Mouse (Mus musculus) fat pad, adult 2 months (tissue): ENCODE results near the gene Iqcn.

Experiments
- DNase-seq: peaks from one replicate; pipeline ENCODE4 v3.0.0-alpha.2; 2011; ENCODE audit warnings: low read depth, low spot score; ENCODE audit errors: extremely low read depth

The Iqcn gene

DNA sequence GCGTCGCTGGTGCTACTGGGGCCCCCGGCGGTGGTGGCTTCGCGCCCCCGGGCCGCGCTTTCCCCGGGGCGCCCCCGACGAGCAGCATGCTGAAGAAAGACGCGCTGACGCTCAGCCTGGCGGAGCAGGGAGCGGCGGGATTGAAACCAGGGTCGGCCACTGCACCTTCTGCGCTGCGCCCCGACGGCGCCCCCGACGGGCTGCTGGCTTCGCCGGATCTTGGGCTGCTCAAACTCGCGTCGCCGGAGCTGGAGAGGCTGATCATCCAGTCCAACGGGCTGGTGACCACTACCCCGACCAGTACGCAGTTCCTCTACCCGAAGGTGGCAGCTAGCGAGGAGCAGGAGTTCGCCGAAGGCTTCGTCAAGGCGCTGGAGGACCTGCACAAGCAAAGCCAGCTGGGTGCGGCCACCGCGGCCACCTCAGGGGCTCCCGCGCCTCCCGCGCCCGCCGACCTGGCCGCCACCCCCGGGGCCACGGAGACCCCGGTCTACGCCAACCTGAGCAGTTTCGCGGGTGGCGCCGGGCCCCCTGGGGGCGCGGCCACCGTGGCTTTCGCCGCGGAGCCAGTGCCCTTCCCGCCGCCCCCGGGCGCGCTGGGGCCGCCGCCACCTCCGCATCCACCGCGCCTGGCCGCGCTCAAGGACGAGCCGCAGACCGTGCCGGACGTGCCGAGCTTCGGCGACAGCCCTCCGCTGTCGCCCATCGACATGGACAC is 4.0 kb upstream of the Iqcn start:
- DNase-seq: no peak

DNA sequence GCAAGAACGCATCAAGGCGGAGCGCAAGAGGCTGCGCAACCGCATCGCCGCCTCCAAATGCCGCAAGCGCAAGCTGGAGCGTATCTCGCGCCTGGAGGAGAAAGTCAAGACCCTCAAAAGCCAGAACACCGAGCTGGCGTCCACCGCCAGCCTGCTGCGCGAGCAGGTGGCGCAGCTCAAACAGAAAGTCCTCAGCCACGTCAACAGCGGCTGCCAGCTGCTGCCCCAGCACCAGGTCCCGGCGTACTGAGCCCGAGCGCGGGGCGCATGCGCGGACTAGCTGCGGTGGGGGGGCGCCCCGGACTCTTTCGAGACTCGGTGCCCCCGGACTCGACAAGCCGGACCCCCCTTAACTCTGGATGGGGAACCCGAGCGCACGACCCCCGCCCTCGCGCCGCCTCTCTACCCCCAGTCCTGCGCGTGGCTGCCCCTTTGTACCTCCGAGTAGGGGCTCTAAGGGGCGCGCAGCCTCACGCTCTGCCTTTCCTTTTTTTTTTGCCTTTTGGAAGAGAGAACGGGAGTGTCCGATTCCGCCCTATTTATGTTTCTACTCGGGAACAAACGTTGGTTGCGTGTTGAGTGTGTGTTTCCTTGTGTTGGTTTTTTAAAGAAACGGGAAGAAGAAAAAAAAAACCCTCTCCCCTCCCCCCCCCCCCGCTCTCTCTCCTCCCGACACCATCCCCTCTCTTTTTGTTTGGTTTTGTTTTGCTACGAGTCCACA is 3.3 kb upstream of the Iqcn start:
- DNase-seq: no peak

DNA sequence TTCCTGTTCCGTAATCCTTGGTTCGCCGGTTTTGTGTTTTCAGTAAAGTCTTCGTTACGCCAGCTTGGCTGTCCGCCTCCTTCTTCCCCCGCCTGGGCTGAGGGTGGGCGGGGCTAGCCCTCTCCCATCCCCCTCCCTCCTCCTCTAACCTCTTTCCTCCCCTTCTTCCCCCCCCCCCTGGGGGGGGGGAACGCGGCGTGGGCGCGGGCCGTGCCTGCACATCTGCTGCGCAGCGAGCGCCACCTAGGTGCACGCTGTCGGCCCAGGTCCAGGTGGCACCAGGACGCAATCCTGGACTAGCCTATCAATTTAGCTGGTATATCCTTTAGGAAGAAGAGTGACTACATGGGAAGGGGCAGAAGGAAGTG is 2.7 kb upstream of the Iqcn start:
- no peak for DNase-seq

DNA sequence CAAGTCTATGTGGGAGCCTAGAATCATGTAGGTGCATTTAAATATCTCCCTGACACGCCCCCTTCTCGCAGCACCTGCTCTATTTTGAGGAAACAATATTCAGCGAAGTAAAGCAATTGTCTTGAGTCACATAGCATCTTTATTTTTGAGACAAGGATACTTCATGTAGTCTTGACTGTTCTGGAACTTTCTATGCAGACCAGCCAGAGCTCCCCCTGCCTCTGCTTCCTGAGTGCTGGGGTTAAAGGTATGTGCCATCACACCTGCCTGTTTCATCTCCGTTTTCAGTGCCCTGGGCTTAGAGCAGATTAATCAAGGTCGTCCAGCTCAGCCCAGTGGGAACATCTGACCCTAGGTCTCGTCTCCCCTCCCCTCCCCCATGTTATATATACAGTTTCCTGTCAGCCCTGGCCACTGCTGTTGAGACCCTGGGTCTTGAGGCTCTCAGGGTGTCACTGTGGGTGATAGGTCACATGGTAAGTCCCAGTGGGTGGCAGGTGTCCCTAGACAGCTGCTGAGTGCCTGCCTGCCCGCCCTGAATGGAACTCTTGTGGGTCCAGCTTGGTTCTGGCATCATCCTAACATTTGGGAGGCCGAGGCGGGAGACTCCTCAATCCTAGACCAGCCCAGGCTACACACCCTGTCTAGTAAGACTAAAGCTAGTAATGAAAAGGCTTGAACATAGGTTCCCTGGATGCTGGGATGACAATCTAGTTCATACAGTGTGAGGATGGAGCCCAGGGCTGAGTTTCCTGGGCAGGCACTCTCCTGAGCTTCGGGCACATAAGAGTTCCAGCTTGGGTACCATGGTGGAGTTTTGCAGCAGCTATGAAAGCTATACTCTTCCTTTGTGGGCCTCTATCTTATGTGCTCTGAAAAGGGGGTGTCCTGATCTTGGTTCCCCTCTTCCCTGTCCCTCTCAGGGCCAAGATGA is 1.9 kb upstream of the Iqcn start:
- DNase-seq: no peak

DNA sequence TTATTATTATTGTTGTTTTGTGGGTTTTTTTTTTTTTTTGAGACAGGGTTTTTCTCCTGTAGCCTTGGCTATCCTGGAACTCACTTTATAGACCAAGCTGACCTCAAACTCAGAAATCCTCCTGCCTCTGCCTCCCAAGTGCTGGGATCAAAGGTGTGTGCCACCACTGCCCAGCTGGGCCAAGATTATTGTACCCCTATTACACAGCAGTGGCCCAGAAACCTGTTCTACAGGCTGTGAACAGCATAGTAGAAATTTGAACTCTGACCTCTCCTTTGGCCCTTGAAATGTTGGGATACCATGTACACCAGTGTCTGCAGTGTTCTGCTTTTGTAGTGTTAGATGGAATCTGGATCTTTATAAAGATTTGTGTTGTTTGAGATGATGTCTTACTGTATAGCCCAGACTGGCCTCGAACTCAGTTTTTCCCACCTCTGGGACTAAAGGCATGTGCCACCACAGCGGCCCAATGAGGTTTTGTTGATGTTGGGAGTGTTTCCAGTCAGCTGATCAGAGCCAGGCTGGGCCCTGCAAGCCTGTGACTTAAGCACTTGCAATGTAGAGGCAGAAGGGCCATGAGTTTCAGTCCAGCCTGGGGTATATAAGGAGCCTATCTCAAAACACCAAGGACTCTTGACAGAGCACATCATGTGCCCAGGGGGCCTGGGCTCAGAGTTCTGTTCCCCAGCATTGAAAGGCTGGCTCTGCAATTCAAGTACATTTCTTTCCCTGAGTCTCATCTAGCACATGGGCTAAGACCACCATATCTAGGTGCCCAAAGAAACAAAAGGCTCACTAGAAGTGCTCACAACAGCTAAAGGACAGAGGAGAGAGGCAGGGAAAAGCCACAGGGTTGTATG is 1.0 kb upstream of the Iqcn start:
- DNase-seq: no peak

DNA sequence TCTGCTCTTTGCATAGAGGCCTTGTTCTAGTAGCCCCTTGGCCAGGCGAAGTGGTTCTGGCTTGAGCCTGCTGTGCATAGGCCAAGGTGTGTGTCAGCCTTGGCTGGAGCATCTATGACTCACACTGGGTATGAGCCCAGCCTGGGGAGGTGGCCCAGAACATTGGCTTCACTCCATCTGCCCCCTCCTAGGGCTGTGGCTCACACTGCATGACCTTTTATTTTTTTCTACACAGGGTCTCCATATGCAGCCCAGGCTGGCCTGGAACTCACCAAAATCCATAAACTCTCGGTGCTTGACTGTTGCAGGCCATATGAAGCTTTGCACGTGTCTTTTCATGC is 445 bp upstream of the Iqcn start:
- no peak for DNase-seq

DNA sequence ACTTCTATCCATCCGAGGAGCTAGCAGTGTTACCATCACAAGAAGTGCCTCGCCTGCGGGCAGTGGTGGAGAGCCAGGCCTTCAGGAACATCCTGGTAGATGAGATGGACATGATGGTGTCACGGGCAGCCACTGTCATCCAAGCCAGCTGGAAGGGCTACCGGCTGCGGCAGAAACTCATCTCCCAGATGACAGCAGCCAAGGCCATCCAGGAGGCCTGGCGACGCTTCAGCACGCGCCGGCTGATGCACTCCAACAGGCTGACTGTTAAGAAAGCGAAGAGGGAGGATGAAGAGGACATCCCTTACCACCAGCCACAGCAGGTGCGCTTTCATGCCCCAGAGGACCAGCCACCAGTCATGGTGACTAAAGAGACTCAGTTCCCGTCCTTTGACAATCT is 5.0 kb downstream of the Iqcn start:
- no peak for DNase-seq

DNA sequence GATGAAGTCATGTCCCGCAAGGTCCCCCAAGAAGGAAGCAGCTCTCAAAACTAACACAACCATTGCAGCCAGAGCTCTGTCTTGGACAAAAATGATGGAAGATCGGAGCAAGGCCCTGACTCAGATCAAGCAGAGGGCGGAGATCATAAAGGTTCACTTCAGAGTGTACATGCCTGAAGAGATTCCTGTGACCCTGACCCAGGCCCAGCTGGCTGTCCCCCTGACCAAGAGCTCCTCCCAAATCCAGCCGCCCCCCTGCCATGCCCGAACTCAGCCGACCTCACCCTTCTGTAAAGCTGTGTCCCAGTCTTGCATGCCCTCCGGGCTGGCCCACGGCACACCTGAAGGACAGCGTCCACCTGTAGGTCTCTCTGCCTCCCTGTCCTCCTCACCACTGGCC is 6.5 kb downstream of the Iqcn start:
- no peak for DNase-seq

DNA sequence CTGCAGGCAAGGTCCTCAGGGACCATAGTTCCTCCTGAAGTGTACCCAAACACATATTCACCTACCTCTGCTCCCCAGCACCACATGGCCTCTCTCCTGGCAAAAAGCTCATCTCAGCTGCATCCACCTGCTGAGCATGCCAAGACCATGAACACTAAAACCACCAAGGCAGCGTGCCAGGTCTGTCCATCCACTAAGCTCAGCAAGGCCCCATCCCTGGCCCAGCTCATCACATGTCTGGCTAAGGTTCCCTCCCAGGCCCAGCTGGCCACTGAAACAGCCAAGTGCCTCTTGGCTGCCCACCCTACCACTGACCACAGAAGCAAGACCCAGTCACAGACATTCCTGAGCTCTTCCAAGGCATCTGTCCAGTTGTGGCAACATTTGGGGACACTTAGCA is 7.0 kb downstream of the Iqcn start:
- DNase-seq: no peak

DNA sequence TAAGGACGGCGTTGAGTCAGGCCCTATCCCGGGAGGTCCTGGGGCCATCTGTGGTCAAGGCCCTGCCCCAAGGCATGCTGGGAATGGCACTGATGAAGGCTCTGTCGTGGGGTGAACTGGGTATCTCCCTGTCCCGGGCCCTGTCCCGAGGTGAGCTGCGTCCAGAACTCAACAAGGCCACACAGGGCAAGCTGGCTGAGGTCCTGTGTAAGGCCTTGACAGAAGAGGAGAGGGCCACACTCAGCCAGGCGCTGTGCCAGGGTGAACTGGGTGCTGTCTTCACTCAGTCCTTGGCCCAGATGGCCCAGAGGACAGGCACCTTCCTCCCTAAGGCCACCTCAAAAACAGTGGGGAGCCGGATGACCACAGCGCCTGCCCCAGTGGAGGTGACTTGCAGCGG is 7.8 kb downstream of the Iqcn start:
- DNase-seq: no peak

DNA sequence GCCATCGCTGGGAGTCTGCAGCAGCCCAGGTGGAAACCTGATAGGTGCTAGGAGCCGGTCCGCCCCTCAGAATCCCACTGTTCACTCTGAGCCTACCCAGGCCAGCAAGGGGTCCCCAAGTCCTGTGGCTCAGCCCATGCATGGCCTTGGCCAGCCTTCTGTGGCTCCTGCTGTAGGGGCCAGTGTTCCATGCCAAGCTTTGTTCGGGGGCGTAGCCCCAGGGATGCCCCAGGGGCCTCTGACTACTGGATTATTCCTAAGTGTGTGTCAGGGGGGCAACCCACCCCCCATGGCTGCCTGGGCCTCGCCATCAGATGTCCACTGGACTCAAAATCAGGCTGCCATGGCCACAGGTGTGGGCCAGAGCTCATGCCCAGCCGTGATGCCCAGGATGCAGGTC is 10.7 kb downstream of the Iqcn start:
- no peak for DNase-seq

DNA sequence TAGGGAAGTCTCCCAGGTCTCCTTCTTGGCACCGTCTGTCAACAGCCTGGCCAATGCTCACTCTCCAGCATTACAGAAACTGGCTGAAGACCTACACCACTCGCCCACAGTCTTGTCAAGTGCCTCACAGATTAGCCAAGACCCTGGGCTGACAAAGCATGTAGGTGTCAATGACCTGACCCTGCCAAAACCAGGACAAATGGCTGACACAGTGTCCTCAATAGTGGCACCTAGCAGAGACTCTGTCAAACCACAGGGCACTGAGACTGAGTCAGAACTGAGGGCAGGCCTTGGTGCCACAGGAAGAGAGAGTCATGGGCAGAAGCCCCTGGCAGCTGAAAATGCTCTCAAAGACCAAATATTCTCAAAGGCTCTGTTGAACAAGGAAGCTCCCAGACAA is 11.8 kb downstream of the Iqcn start:
- DNase-seq: no peak

DNA sequence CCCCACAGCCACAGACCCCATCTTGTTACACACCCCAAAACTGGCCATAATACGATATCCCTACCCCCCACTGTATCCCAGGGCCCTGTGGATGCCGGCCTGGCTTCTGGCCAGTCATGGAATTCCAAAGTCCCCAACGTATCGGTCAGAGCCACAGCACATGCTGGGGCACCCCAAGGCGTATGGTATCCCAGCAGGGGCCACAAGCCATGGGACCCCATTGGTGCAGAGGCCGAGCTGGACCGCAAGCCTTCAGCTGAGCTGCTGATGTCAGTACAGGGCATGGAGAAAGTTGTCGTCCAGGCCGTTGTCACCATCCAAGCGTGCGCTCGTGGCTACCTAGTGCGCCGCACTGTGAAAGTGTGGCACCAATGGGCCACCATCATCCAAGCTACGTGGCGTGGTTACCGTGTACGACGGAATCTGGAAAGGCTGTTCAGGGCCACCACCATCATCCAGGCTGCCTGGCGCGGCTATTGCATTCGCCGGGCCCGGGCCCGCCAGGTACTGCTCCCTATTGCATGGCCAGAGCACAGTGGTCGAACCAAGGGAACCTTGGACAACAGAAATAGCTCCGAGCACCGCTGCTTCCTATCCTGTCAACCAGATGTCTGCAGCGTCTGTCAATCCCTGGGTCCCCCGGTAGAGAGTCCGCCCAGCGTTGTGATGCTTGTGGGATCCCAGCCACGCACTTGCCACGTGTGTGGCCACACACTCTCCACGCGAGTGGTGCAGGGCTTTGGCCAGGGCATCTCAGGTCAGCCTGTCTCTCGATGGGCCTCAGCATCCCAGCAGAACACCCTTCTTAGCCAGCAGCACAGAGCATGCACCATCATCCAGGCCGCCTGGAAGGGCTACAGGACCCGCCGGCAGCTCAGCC is 13.5 kb downstream of the Iqcn start:
- no peak for DNase-seq

DNA sequence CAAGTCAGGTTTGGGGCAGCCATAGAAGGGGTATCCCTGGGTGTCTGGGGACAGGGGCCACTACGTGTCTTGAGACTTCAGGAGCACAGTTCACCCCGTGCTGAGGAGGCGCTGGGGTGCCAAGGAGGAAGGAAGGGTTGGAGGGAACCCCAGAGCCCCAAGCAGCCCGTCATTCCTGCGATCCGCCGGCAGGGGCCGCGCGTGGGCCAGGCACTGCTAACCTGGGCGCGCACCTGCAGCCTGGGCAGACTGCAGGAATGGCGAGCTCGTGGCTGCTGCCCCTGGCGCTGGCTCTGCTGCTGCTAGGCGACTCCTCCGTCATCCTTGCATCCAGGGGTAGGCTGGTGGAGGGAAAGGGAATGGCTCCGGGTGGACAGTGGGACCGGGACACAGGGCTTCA is 15.0 kb downstream of the Iqcn start, which contains the start of gene Gm3336:
TSS of gene Gm3336 (plus strand) at position 247 of the 400 bp plus-strand sequence.
- DNase-seq: no peak

DNA sequence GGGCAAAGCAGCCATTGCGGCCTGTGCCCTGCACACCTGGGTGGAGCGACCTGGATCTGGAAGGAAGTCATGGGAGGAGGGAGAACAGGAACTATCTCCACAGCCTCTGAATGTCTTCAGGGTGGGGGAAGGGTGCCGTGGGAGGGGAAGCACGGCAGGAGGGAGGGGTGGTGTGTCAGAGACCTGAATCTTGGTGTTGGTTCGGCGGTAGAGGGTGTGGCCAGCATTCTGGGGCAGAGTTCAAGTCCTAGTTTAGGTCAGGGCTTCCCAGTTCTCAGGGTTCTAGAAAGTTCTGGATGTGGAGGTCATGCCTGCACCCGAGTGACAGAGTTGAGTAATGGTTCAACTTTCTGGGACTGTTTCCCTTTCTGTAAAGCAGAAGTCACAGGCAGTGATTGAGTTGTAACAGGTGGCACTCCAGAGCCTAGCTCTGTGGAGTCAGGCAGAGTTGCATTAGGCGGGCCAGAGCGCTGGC is 16.6 kb downstream of the Iqcn start:
- DNase-seq: no peak

DNA sequence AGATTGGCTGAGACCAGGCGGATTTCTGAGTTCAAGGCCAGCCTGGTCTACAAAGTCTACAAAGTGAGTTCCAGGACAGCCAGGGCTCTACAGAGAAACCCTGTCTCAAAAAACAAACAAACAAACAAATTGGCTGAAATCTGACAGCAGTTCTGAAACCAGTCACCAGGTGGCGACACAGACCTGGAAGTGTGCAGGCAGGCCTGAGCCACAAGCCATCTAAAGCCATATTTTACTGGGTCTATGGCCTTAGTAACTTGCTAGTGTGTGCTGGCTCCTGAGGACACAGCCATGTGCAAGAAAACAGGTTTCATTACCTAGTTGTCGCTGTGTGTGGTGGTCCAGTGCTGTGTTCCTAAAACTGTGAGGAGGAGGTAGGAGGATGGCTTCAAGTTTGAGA is 17.5 kb downstream of the Iqcn start:
- DNase-seq: no peak

DNA sequence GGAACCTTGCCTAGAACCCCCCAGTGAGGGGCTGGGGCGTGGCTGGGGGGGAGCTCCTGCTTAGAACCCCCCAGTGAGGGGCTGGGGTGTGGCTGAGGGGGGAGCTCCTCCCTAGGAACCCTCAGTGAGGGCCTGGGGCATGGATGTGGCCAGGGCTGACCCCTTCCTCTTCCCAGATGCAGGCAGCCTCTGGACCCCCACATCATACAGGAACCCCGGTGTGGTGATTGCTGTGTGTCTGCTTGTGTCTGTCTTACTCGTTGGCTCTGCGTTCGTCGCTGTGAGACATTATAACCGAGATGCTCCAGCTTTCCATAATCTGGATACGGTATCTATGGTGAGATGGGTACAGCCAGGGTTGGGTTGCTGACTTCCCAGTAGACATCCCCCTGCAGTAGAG is 18.3 kb downstream of the Iqcn start:
- DNase-seq: no peak

DNA sequence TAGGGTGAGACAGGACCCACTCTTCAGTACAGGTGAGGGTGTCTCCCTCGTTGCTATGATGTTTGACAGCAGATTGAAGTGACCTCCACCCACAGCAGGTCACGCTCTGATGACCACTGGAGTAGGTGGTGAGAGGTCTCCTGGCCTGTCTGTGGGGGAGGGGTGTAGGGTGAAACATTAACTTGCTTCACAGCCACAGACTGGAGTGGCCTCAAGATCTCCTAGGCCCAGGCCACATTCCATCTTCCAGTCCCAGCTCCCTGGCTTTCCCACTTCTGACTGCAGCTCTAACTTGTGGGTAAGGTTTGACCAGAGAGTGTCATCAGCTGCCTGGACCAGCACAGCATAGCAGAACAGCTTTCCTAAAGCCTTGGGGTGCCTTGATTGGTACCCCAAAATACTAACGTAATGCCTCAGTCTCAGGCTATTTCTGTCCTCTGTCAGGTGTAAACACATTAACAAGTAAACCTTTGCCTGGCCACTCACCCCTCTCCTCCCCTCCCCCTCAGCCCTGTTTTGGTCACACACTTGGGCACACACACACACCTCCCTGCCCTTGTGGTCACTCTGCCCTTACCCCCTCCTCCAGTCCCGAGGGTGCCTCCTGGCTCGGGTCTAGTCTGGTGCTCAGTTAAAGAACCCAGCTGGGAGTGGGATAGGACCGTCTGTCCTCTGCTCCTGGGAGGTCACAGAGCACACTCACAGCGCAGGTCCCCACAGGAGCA is 20.4 kb downstream of the Iqcn start, which contains the start of gene Pde4c:
TSS of gene Pde4c (plus strand) at position 235 of the 725 bp plus-strand sequence.
- DNase-seq: no peak

DNA sequence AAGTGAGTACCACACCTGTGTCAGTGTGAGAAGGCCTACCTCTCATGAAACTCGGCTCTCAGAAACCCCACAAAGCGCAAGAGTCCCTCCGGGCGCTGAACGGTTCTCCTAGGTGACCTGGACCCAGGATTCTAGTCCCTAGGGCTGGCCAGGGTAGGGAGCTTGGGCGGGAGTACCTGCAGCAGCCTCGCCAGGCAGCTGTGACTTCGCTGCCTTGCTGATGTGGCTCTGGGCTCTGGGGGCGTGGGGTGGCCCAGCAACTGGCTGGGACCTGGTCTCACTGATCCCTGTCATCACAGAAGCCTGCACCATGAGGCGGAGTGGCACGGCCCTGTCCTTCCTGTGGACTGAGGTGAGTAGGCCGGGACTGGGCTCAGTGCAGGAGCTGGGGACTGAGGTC is 21.0 kb downstream of the Iqcn start:
- DNase-seq: no peak
